Mouse (Mus musculus) neutrophil, adult 83 days (primary cell): ENCODE measurements around the gene Sult2a1. TPM values are rescaled to one million over a fixed set of nuclear protein-coding genes. Genes with fewer than 3 reads are reported as not detected.

Source experiments
- total RNA-seq, 2 experiments: library from RNA; stranded (reverse); gene quantifications; one replicate each; pipeline ENCODE4 v1.2.4; 2023

Gene Sult2a1
- not detected for total RNA-seq

DNA sequence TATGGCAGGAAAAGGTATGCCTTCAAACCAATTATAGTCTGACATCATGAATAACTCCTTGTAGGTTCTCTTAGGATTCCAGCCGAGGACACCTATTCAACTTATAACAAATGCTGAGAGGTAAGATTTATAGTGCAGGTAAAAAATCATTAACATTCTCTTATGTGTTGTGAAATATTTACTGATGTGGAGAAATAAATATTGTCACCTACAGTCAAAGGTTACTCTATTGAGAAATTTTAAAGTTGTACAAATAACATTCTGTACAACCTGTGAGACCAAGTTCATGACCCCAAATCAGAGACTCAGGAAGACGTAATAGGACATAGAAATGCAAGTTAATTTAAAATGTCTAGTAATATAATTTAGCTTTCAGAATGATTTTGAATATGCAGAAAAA is at the start of gene Sult2a1:
Sult2a1 (minus strand) TSS at position 101 of the 400 bp plus-strand sequence.

Other genes starting within 250 kb of the Sult2a1 start
- not detected for gene Sult2a5, start 213.4 kb downstream of the Sult2a1 start, total RNA-seq
- not detected for gene Sult2a2, start 103.9 kb downstream of the Sult2a1 start, total RNA-seq
- not detected for gene Sult2a4, start 152.2 kb upstream of the Sult2a1 start, total RNA-seq